Comparison of ENCODE assay signal across 8 mouse cellular contexts in genomic region chr1:172562641-172563464, GRCm38 (mm10). TPM values are rescaled to one million over a fixed set of nuclear protein-coding genes. Genes with fewer than 3 reads are reported as not detected.
DNase-seq lines count a peak whose midpoint lies in the region; ATAC-seq lines count a peak whose summit lies in the region.

No protein-coding gene starts in this region.

- peak overlapping the region; percentile 77 for H3K27ac ChIP-seq in hindbrain, embryonic 13.5 days

- peak overlapping the region; percentile 74 for H3K4me3 ChIP-seq in hindbrain, embryonic 13.5 days

- H3K4me2 ChIP-seq in hindbrain, embryonic 13.5 days = peak overlapping the region; percentile 90

- peaks cover 45% of the 10 kb centered on the region for H3K27me3 ChIP-seq in hindbrain, embryonic 13.5 days

- peak; percentile 90 for DNase-seq in MN1 (ENCODE audit: low spot score)
- peak; percentile 71 for DNase-seq in cerebellum, adult 9-10 months
- peak; percentile 36 to 45 for DNase-seq in frontal cortex, postnatal 25 days (ENCODE audit: low spot score in 2 of 2)
- peak; percentile 52 to 58 for DNase-seq in layer of hippocampus, postnatal 25 days (ENCODE audit: extremely low spot score in 1 of 2, low spot score in 1 of 2)
- peak; percentile 79 for DNase-seq in lung, postnatal 10 days
- DNase-seq in ovary, postnatal 14 days (ENCODE audit: low spot score) = peak; percentile 59
- DNase-seq in thymus, postnatal 25 days = peak; percentile 65

- H3K9ac ChIP-seq in hindbrain, embryonic 13.5 days = peak overlapping the region; percentile 81

- ATAC-seq in hindbrain, embryonic 13.5 days (ENCODE audit: low FRiP score) = peak; percentile 91

- under 1% methylated on average over 65 of the region's 66 CpGs for WGBS in hindbrain, embryonic 13.5 days

- H3K4me1 ChIP-seq in hindbrain, embryonic 13.5 days (replicated peaks) = peaks cover 14% of the 10 kb centered on the region

- H3K9me3 ChIP-seq in hindbrain, embryonic 13.5 days = no peaks in the 10 kb centered on the region

- no peaks in the 10 kb centered on the region for H3K36me3 ChIP-seq in hindbrain, embryonic 13.5 days

RNA-seq across cellular contexts. Expression of gene Vsig8, which starts 7.1 kb away (rescaled TPM):
- polyA plus RNA-seq in hindbrain, embryonic 13.5 days (2015; fragmentation: Nextera tagmentation; extraction: Ambion mirVana) = 0.17 and 0.18 TPM in 2 replicates
- total RNA-seq in layer of hippocampus, postnatal 25 days (2021) = under 1 TPM; 0.39 to 0.56 TPM

RNA-seq across cellular contexts. Expression of gene Slamf8, which starts 27.5 kb away (rescaled TPM):
- polyA plus RNA-seq in hindbrain, embryonic 13.5 days (2015; fragmentation: Nextera tagmentation; extraction: Ambion mirVana) = not detected in 2 replicates
- total RNA-seq in layer of hippocampus, postnatal 25 days (2021) = not detected

RNA-seq across cellular contexts. Expression of gene Fcrl6, which starts 39.5 kb away (rescaled TPM):
- not detected in 2 replicates for polyA plus RNA-seq in hindbrain, embryonic 13.5 days (2015; fragmentation: Nextera tagmentation; extraction: Ambion mirVana)
- not detected for total RNA-seq in layer of hippocampus, postnatal 25 days (2021)

RNA-seq across cellular contexts. Expression of gene Cfap45, which starts 42.3 kb away (rescaled TPM):
- polyA plus RNA-seq in hindbrain, embryonic 13.5 days (2015; fragmentation: Nextera tagmentation; extraction: Ambion mirVana) = 3.7 and 5.2 TPM in 2 replicates
- total RNA-seq in layer of hippocampus, postnatal 25 days (2021) = 1 to 10 TPM; 3.1 to 3.9 TPM

Comparison
In these comparisons a context has a peak if more than half of its experiments do, and no peak if none do; other contexts are left out.
1. Peak in every context shown above with its lines: DNase-seq, ATAC-seq, H3K4me3 ChIP-seq and H3K27ac ChIP-seq.